25 mouse cellular contexts compared by ENCODE assay signal in the genomic region with DNA sequence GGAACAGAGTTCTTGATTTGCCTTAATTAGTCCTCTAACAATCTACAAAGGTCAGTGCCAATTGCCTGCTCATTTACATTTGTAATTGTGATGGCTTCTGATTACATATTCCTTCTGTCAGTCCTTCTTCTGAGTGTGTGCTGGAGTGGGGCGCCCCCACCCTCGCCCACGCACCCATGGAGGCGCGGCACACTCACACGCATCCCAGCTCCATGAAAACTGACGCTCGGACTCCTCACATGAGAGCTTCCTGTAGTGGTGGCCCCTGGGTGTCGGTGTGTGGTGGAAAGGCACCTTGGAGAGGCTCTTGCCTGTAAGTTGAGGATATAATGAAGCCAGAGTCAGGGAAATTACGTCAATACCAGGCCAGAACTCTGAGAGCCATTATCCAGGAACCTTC.
A peak's percentile ranks its signal among the peaks of the same experiment; 100 is the strongest.
DNase-seq lines count a peak whose midpoint lies in the region; ATAC-seq lines count a peak whose summit lies in the region.
"Had no signal": no experiment of that assay in that cellular context is flagged by ENCODE, and none has a peak within 500 bp of the region (broad histone marks: within the 10 kb centered on the region; RNA-seq: fewer than 3 reads in every experiment).

No protein-coding gene starts in this region.

- H3K4me3 ChIP-seq in forebrain, embryonic 13.5 days = no peak overlapping the region
- no peak overlapping the region for H3K4me3 ChIP-seq in forebrain, embryonic 10.5 days
- no peak overlapping the region for H3K4me3 ChIP-seq in hindbrain, embryonic 15.5 days
- H3K4me3 ChIP-seq in hindbrain, embryonic 12.5 days = no peak overlapping the region
- no peak overlapping the region for H3K4me3 ChIP-seq in neural tube, embryonic 13.5 days
- H3K4me3 ChIP-seq: embryonic facial prominence, embryonic 12.5 days; limb, embryonic 12.5 days; liver, embryonic 15.5 days; neural tube, embryonic 12.5 days had no signal

- H3K9me3 ChIP-seq in forebrain, embryonic 13.5 days (replicated peaks) = no peaks in the 10 kb centered on the region
- H3K9me3 ChIP-seq in forebrain, embryonic 10.5 days = no peaks in the 10 kb centered on the region
- no peaks in the 10 kb centered on the region for H3K9me3 ChIP-seq in hindbrain, embryonic 15.5 days
- no peaks in the 10 kb centered on the region for H3K9me3 ChIP-seq in hindbrain, embryonic 12.5 days (replicated peaks)
- no peaks in the 10 kb centered on the region for H3K9me3 ChIP-seq in neural tube, embryonic 13.5 days
- H3K9me3 ChIP-seq: embryonic facial prominence, embryonic 12.5 days; limb, embryonic 12.5 days; liver, embryonic 15.5 days; neural tube, embryonic 12.5 days had no signal

- no peak overlapping the region for H3K9ac ChIP-seq in forebrain, embryonic 13.5 days
- H3K9ac ChIP-seq in hindbrain, embryonic 15.5 days = no peak overlapping the region
- no peak overlapping the region for H3K9ac ChIP-seq in hindbrain, embryonic 12.5 days
- no peak overlapping the region for H3K9ac ChIP-seq in neural tube, embryonic 13.5 days
- H3K9ac ChIP-seq: embryonic facial prominence, embryonic 12.5 days; limb, embryonic 12.5 days; liver, embryonic 15.5 days; lung, embryonic 14.5 days; neural tube, embryonic 12.5 days had no signal

- H3K4me2 ChIP-seq in forebrain, embryonic 13.5 days = no peak overlapping the region
- H3K4me2 ChIP-seq in hindbrain, embryonic 15.5 days = no peak overlapping the region
- no peak overlapping the region for H3K4me2 ChIP-seq in hindbrain, embryonic 12.5 days (replicated peaks)
- no peak overlapping the region for H3K4me2 ChIP-seq in neural tube, embryonic 13.5 days
- H3K4me2 ChIP-seq: embryonic facial prominence, embryonic 12.5 days; limb, embryonic 12.5 days; liver, embryonic 15.5 days; lung, embryonic 14.5 days; neural tube, embryonic 12.5 days had no signal

- no peak overlapping the region for H3K27ac ChIP-seq in forebrain, embryonic 13.5 days
- H3K27ac ChIP-seq in forebrain, embryonic 10.5 days = no peak overlapping the region
- H3K27ac ChIP-seq in hindbrain, embryonic 15.5 days (replicated peaks) = peak overlapping the region; percentile 14; the same call in 1 of the 2 replicates
- no peak overlapping the region for H3K27ac ChIP-seq in hindbrain, embryonic 12.5 days
- H3K27ac ChIP-seq in neural tube, embryonic 13.5 days (replicated peaks) = 0 out of 2 replicates have a peak overlapping the region, but pooled peaks have one; percentile 34
- H3K27ac ChIP-seq: embryonic facial prominence, embryonic 12.5 days; hindbrain, postnatal 0 days; limb, embryonic 12.5 days; liver, embryonic 15.5 days; neural tube, embryonic 12.5 days had no signal

- no peak for DNase-seq in forebrain, embryonic 10.5 days (ENCODE audit: extremely low spot score, low spot score)
- DNase-seq in neural tube, embryonic 10.5 days (ENCODE audit: extremely low spot score, low spot score) = no peak
- DNase-seq in layer of hippocampus, postnatal 36 days = no peak
- DNase-seq: adrenal gland, postnatal 10 days; cerebellum, adult 8-10 months; cerebellum, postnatal 25 days; gastrocnemius, postnatal 10 days; heart, postnatal 14 days; kidney, postnatal 14 days; layer of hippocampus, adult 9-11 months; lung, embryonic 14.5 days; lung, postnatal 14 days; thymus, postnatal 4 days had no signal

- peaks cover 23% of the 10 kb centered on the region for H3K4me1 ChIP-seq in forebrain, embryonic 13.5 days
- H3K4me1 ChIP-seq in forebrain, embryonic 10.5 days = peaks cover 55% of the 10 kb centered on the region
- H3K4me1 ChIP-seq in hindbrain, embryonic 15.5 days (replicated peaks) = peaks cover 16% of the 10 kb centered on the region; the same call in 1 of the 2 replicates
- H3K4me1 ChIP-seq in hindbrain, embryonic 12.5 days = peaks cover 31% of the 10 kb centered on the region
- peaks cover 35% of the 10 kb centered on the region for H3K4me1 ChIP-seq in neural tube, embryonic 13.5 days (replicated peaks)

- peak; percentile 53; the same call in 1 of the 2 replicates for ATAC-seq in forebrain, embryonic 13.5 days
- no peak for ATAC-seq in hindbrain, embryonic 15.5 days (ENCODE audit: low FRiP score, low read depth)
- no peak for ATAC-seq in hindbrain, embryonic 12.5 days (ENCODE audit: low FRiP score)
- no peak for ATAC-seq in neural tube, embryonic 13.5 days (ENCODE audit: low read depth)
- ATAC-seq: hindbrain, postnatal 0 days; intestine, embryonic 16.5 days; Patski had no signal

- peaks cover 9% of the 10 kb centered on the region; the same call in 1 of the 2 replicates for H3K36me3 ChIP-seq in forebrain, embryonic 13.5 days (ENCODE audit: poor library complexity, severe bottlenecking)
- peaks cover 36% of the 10 kb centered on the region for H3K36me3 ChIP-seq in forebrain, embryonic 10.5 days (replicated peaks)
- H3K36me3 ChIP-seq in hindbrain, embryonic 15.5 days = no peaks in the 10 kb centered on the region
- H3K36me3 ChIP-seq in hindbrain, embryonic 12.5 days = peaks cover 18% of the 10 kb centered on the region
- peaks cover 16% of the 10 kb centered on the region for H3K36me3 ChIP-seq in neural tube, embryonic 13.5 days
- H3K36me3 ChIP-seq: G1E; liver, embryonic 15.5 days had no signal

- WGBS in forebrain, embryonic 13.5 days = 65% methylated on average over 10 of the region's 10 CpGs
- WGBS in forebrain, embryonic 10.5 days = 93% methylated on average over 10 of the region's 10 CpGs
- WGBS in hindbrain, embryonic 15.5 days = 88% methylated on average over 10 of the region's 10 CpGs
- WGBS in hindbrain, embryonic 12.5 days = 88% methylated on average over 10 of the region's 10 CpGs
- 84% methylated on average over 10 of the region's 10 CpGs for WGBS in neural tube, embryonic 13.5 days

- H3K27me3 ChIP-seq in forebrain, embryonic 13.5 days = no peaks in the 10 kb centered on the region
- H3K27me3 ChIP-seq in forebrain, embryonic 10.5 days (ENCODE audit: poor library complexity, severe bottlenecking) = no peaks in the 10 kb centered on the region
- no peaks in the 10 kb centered on the region for H3K27me3 ChIP-seq in hindbrain, embryonic 15.5 days
- H3K27me3 ChIP-seq in hindbrain, embryonic 12.5 days = no peaks in the 10 kb centered on the region
- H3K27me3 ChIP-seq in neural tube, embryonic 13.5 days = no peaks in the 10 kb centered on the region
- H3K27me3 ChIP-seq: embryonic facial prominence, embryonic 12.5 days; limb, embryonic 12.5 days; liver, embryonic 15.5 days; neural tube, embryonic 12.5 days; Patski had no signal

Comparison
In these comparisons a context has a peak if more than half of its experiments do, and no peak if none do; other contexts are left out.
1. H3K27ac ChIP-seq: peak in hindbrain, embryonic 15.5 days (single experiment) and neural tube, embryonic 13.5 days (single experiment); none in forebrain, embryonic 13.5 days (single experiment), forebrain, embryonic 10.5 days (single experiment) and hindbrain, embryonic 12.5 days (single experiment).